Mouse (Mus musculus) neural tube, embryonic 14.5 days (tissue): ENCODE measurements around the gene Uba52. TPM values are rescaled to one million over a fixed set of nuclear protein-coding genes. Genes with fewer than 3 reads are reported as not detected.
A peak's percentile ranks its signal among the peaks of the same experiment; 100 is the strongest.

Experiments used
- ATAC-seq: fragments of 200-750 bp; cut with Nextera tagmentation; 2 replicates; pipeline ENCODE4 v1.8.0; 2017; ENCODE audit warnings: low read depth, mild to moderate bottlenecking, moderate TSS enrichment, moderate library complexity
- H3K27ac ChIP-seq: fragments of 300-500 bp; sonication (generic); 2 replicates; pipeline ENCODE4 v1.5.1; 2014; ENCODE audit warnings: low read depth, mild to moderate bottlenecking, control low read depth, low read length, moderate library complexity, mixed read lengths
- H3K27me3 ChIP-seq: fragments of 300-500 bp; sonication (generic); 2 replicates; pipeline ENCODE4 v1.6.1; 2014; ENCODE audit warnings: low read length; ENCODE audit not compliant: control insufficient read depth, insufficient read depth
- H3K36me3 ChIP-seq: fragments of 300-500 bp; sonication (generic); 2 replicates; pipeline ENCODE4 v1.6.1; 2014; ENCODE audit warnings: low read length, mixed read lengths; ENCODE audit not compliant: control insufficient read depth, insufficient read depth
- H3K4me1 ChIP-seq: fragments of 300-500 bp; sonication (generic); 2 replicates; pipeline ENCODE4 v1.6.1; 2014; ENCODE audit warnings: low read length; ENCODE audit not compliant: control insufficient read depth, insufficient read depth
- H3K4me2 ChIP-seq: fragments of 300-500 bp; sonication (generic); 2 replicates; pipeline ENCODE4 v1.6.1; 2014; ENCODE audit warnings: mild to moderate bottlenecking, low read depth, low read length, control low read depth
- H3K4me3 ChIP-seq: fragments of 300-500 bp; sonication (generic); 2 replicates; pipeline ENCODE4 v1.5.1; 2014; ENCODE audit warnings: low read depth, low read length, control low read depth, mixed read lengths
- H3K9ac ChIP-seq: fragments of 300-500 bp; sonication (generic); replicated peaks from 2 replicates; pipeline ENCODE4 v1.6.1; 2014; ENCODE audit warnings: low read depth, mild to moderate bottlenecking, control low read depth, low read length, mixed read lengths
- H3K9me3 ChIP-seq: fragments of 300-500 bp; sonication (generic); 2 replicates; pipeline ENCODE4 v1.6.1; 2016; ENCODE audit warnings: low read length; ENCODE audit not compliant: control insufficient read depth
- WGBS: fragments of 180-500 bp; shearing (Covaris S2); extraction: QIAGEN DNeasy Blood & Tissue Kit; methylation state at CpG from one replicate; pipeline ENCODE4 v1.1.7; 2014; 5-methylcytosine and 5-hydroxymethylcytosine counted together
- polyA plus RNA-seq: library from polyadenylated mRNA; unstranded; fragments of >200 nt; fragmentation: Nextera tagmentation; extraction: Ambion mirVana; gene quantifications from 2 replicates; pipeline ENCODE4 v1.2.1, GENCODE M21; 2014

Uba52 gene
- polyA plus RNA-seq, 1 experiment from 2014 or later, result 750 TPM

GRCm38 (mm10) chr8:70503062-70503750 lies 7.4 kb downstream of the Uba52 start:
- H3K9me3 ChIP-seq, result no peaks in the 10 kb centered on the region
- H3K27me3 ChIP-seq, result peaks cover 39% of the 10 kb centered on the region
- no peak overlapping the region for H3K27ac ChIP-seq
- H3K4me1 ChIP-seq, result peaks cover 13% of the 10 kb centered on the region
- ATAC-seq, result no peak
- no peak overlapping the region for H3K4me3 ChIP-seq
- WGBS, result 12% methylated on average over 46 of the region's 46 CpGs
- no peak overlapping the region for H3K9ac ChIP-seq
- peaks cover 4% of the 10 kb centered on the region; the same call in 1 of the 2 replicates for H3K36me3 ChIP-seq
- no peak overlapping the region for H3K4me2 ChIP-seq

GRCm38 (mm10) chr8:70502540-70502939 lies 8.1 kb downstream of the Uba52 start:
- H3K27ac ChIP-seq, result no peak overlapping the region
- H3K36me3 ChIP-seq, result 0 out of 2 replicates have a peak, but pooled peaks cover under 1% of the 10 kb centered on the region
- H3K4me2 ChIP-seq, result no peak overlapping the region
- H3K4me3 ChIP-seq, result no peak overlapping the region
- no peak overlapping the region for H3K9ac ChIP-seq
- H3K4me1 ChIP-seq, result peaks cover 13% of the 10 kb centered on the region
- 33% methylated on average over 12 of the region's 12 CpGs for WGBS
- no peaks in the 10 kb centered on the region for H3K9me3 ChIP-seq
- no peak for ATAC-seq
- H3K27me3 ChIP-seq, result peaks cover 40% of the 10 kb centered on the region

- Histone ChIP-seq H3K36me3 (no peaks in the 10 kb centered on the region), H3K4me1 (peaks cover 13% of the 10 kb centered on the region), H3K4me3 (no peak overlapping the region), H3K4me2 (no peak overlapping the region), H3K9ac (no peak overlapping the region), H3K9me3 (no peaks in the 10 kb centered on the region), H3K27ac (no peak overlapping the region), H3K27me3 (peaks cover 45% of the 10 kb centered on the region)
- ATAC-seq, result no peak
- 14% methylated on average over 23 of the region's 23 CpGs for WGBS
Measured at GRCm38 (mm10) chr8:70501820-70502529, 8.6 kb downstream of the Uba52 start.

GRCm38 (mm10) chr8:70500386-70501301 lies 10.0 kb downstream of the Uba52 start:
- 0 out of 2 replicates have a peak overlapping the region, but pooled peaks have one; percentile 7 for H3K4me3 ChIP-seq
- H3K27ac ChIP-seq, result no peak overlapping the region
- H3K36me3 ChIP-seq, result no peaks in the 10 kb centered on the region
- peaks cover 9% of the 10 kb centered on the region for H3K4me1 ChIP-seq
- no peak overlapping the region for H3K4me2 ChIP-seq
- 6% methylated on average over 39 of the region's 39 CpGs for WGBS
- H3K9me3 ChIP-seq, result no peaks in the 10 kb centered on the region
- H3K27me3 ChIP-seq, result peaks cover 57% of the 10 kb centered on the region
- no peak for ATAC-seq
- no peak overlapping the region for H3K9ac ChIP-seq

- Histone ChIP-seq H3K4me1 (peaks cover 18% of the 10 kb centered on the region), H3K4me3 (no peak overlapping the region)
- no peak for ATAC-seq
Measured at GRCm38 (mm10) chr8:70495771-70496062, 14.9 kb downstream of the Uba52 start.

GRCm38 (mm10) chr8:70495001-70495770 lies 15.4 kb downstream of the Uba52 start:
- Histone ChIP-seq H3K4me1 (peaks cover 18% of the 10 kb centered on the region), H3K9ac (no peak overlapping the region), H3K36me3 (no peaks in the 10 kb centered on the region), H3K27me3 (peaks cover 84% of the 10 kb centered on the region), H3K9me3 (no peaks in the 10 kb centered on the region), H3K4me3 (no peak overlapping the region), H3K4me2 (peak overlapping the region; percentile 1; the same call in 1 of the 2 replicates), H3K27ac (no peak overlapping the region)
- no peak for ATAC-seq
- WGBS, result 3% methylated on average over 21 of the region's 21 CpGs

More at GRCm38 (mm10) chr8:70495771-70496062, 14.9 kb downstream of the Uba52 start:
- peak overlapping the region; percentile 1; the same call in 1 of the 2 replicates for H3K4me2 ChIP-seq
- 6% methylated on average over 9 of the region's 12 CpGs for WGBS
- H3K27ac ChIP-seq, result no peak overlapping the region
- no peaks in the 10 kb centered on the region for H3K36me3 ChIP-seq
- H3K27me3 ChIP-seq, result peaks cover 83% of the 10 kb centered on the region
- no peak overlapping the region for H3K9ac ChIP-seq
- no peaks in the 10 kb centered on the region for H3K9me3 ChIP-seq

- Histone ChIP-seq H3K4me1 (peaks cover 19% of the 10 kb centered on the region), H3K4me2 (peak overlapping the region; percentile 50; the same call in 1 of the 2 replicates), H3K27ac (no peak overlapping the region), H3K9ac (no peak overlapping the region), H3K36me3 (no peaks in the 10 kb centered on the region), H3K9me3 (no peaks in the 10 kb centered on the region), H3K27me3 (peaks cover 84% of the 10 kb centered on the region), H3K4me3 (0 out of 2 replicates have a peak overlapping the region, but pooled peaks have one; percentile 10)
- ATAC-seq, result no peak
- WGBS, result 3% methylated on average over 28 of the region's 28 CpGs
Measured at GRCm38 (mm10) chr8:70494416-70494945, 16.1 kb downstream of the Uba52 start.
